Mouse (Mus musculus) cerebellum, postnatal 25 days (tissue): ENCODE results near the gene Poc1b.

ENCODE experiments used
- DNase-seq, 2 experiments: peaks; one replicate each; pipeline ENCODE4 v3.0.0; 2021; ENCODE audit warnings: mixed read lengths in 2 of 2

Poc1b gene

DNA sequence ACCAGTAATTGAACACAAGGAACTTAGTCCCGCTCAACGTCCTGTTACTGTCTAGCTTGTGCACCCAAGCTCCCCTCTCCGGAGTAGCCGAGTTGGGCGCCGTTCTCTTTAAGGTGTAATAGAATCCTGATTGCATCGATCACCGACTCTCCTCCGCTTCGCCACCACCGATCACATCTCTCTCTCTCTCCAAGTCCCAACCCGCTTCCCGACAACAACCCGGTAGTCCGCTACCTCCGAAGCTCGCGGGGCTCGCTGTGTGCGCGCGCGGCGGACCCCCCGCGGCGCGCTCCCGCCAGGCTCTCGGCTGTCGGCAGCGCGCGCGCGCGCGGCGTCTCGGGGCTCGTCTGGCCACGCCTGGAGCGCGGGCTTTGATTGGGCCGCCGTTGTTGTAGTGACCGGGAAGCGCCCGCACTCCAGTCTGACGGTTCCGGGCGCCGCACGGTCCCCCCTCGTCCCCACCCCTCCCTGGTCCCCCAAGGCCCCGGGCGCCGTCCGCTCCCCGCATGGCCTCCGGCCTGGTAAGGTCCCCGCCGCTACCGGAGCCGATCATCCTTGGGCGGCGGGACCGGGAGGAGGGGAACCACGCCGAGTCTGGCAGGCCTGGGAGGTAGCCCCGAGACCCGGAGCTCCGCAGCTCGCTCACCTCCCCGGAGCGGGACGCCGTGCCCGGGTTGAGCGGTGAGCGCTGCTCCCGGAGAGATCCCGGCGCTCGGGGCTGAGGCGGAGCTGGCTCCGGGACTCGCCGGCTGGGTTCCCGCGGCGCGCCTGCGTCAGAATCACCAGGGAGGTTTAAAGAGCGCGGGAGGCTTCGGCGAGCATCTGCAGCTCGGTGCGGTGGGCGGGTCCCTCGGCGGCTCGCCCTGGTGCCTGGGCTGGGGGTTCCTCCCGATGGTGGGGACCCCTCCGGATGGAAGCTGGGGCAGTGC, at the start of gene Poc1b:
Gene Poc1b (plus strand): TSS at position 334 of the 929 bp plus-strand sequence.
- peak; percentile 93 for DNase-seq

DNA sequence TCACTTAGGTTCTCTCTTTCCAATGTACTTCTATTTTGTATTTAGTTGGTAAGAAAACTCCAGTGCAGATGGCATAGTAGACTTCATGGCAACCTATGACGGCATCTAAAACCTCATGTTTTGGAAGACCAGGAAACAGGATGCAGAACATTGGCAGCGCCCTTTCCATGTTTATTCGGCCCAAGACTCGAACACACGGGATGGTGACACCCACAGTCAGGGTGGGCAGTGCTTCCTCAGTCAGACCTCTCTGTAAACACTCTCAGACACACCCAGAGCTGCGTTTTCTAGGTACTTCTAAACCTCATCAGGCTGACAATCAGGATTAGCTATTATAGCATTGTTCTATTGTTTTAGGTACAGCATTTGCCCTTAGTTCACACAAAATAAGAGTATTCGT, 46.2 kb upstream of the Poc1b start:
- DNase-seq, result no peak

DNA sequence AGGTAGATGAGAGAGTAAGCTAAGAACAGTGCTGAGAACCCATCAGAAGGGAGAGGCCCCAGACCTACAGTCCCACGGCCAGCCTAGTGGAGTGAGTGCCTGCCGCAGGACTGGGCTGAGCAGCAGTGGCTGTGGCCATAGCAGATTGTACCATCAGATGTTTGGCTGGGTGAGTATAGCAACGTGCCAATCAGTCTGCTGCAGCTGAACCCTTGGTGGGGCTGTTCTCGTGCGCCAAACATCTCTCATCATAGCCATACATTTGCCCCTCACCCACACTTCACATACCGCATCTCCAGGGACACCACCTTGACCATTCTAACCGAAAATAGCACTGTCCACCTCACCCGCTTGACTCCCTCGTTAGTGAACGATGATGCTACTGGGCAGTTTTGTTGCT, 45.4 kb upstream of the Poc1b start:
- DNase-seq, result peak; percentile 19 to 21

DNA sequence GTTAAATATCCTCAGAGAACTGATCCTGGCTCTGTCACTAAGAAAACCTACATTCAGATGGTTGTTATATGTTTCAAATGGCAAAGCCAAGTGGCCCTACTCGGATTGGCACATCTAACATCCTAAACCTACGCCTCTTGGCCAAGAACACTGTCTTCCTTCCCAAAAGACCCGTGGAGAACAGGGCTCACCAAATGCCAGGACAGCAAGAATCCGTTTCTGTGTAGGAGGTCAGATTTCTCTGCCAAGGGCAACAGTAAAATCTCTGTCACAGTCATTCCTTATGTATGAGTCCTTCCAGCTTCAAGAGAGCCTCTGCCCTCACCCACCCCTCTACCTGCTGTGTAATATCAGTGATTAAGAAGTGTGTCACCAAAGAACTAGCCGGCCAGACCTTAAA, 44.3 kb upstream of the Poc1b start:
- peak; percentile 41 to 44 for DNase-seq

DNA sequence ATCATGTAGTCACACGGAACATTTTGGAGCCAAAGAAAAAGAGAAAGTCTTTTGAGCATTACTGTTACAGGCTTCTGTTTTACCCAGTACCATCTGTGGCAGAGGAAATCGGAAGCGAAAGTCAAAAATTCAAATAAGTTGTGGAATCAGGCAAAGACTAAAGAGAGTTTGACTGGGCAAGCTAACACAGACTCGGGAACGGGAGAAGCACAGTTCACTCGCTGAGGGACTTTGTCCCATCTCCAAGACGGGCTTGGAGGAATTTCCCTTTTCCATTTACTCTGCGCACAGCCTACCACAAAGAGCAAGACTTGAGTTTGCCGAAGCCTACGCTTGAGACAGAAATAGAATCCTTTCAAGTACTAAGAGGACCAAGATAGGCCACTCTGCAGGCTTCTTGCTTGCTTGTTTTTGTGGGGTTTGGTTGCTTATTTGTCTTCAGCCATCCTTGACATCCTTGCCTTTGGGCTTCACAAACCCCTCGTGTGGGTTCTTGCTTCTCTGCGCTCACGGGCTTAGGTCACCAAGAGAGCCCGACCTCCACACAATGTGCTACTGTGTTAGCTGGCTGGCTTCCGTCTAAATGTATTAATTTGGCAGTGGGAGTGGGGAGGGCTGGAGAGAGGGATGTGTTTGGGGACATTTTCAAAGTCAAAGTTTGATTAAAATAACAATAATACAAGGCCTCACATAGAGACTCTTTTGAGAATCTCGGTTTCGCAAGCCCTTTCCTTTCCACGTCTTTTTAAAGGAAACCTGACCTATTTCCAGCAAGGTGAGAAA, 30.5 kb upstream of the Poc1b start:
- DNase-seq, result no peak

DNA sequence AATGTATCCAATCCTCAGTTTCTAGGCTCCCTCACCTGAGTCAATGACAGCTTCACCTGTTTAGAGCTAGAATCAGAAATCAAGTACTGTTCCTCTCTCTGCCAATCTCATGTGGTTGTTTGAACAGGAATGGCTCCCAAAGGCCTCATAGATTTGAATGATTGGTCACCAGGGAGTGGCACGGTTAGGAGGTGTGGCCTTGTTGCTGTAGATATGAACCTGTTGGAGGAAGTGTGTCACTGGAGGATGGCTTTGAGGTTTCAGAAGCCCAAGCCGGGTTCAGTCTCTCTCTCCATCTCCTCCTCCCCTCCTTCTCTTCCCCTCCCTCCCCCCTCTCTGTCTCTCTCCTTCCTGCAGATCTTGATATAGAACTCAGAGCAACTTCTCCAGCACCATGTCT, 28.2 kb upstream of the Poc1b start:
- no peak for DNase-seq

DNA sequence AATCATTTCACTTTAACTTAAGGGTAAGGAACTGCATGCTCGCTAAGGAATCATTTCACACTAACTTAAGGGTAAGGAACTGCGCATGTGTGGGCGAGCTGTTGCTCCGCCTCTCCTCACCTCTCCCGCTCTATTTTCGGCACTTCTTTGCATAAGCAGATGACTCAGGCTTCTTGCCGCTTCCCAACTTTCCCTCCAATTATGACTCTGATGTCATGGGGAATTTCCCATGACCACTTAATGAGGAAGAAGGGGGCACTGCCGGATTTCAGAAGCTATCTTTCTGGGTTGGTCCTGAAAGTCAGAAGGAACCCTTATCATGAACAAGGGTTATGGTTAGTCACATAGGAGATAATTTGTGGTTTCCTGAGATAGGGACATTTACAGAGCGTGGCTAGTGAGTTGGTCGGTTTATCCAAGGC, 25.3 kb upstream of the Poc1b start:
- no peak for DNase-seq

DNA sequence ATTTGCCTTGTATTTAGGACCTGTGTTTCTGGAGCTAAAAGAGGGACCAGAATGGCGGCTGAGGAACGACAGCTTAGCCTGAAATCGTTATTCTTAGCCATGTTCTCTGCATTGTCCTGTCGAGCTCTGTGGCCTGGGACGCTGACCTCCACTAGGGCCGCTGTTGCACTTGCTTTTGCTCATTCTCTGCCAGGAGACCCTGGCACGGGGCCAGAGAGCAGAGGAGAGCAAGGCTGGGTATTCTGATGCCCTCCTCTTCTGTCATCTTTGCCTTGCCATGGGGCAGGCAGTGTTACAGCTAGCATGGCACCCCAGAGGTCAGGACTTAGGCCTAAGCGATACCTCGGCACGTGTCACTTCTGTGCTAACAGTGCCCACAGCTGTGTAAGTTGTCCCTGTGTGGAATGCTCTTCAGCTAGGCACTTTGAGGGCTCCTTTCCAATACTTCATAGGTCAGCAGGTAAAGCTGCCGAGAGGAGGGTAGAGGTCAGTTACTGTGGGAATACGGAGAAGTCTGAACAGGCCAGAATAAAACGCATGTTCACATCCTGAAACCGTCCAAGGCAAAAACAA, 23.3 kb upstream of the Poc1b start:
- DNase-seq, result peak; percentile 42 to 70

DNA sequence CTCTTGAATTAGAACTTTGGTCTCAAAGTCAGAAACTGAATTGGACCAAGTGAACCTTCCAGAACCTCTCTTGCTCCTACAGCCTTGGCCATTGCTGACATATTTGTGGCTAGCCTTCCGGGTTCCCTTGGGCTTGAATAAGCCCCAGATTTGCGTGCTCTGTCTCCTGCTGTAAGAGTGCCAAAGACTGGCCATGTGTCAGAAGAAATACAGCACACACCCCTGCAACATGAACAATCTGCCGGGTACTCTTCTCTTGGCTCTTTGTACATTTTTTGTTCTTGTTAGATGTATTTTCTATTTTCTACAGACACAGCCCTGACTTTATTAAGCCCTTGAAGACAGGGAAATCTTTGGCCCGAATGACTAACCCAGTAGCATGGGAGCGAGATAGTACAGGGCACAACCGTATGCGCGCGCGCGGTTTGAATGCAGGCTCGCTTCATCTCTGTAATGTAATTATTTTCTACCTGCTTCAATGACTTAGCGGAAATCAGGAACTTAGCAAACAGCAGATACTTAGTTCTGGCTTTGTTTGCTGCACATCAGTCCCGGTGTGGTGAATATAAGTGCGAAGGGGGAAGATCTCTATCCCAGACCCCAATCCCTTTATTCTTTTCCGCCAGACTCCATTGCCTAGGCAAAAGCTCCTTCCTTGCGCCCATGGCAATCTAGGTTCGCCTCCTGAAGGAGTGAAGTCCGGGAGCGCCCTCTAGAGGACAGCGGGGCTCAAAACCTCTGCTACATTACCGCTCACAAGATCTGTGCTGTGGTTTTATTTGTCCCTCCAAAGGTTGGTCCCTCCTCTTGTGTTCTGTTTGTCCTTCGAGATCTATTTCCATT, 22.2 kb upstream of the Poc1b start:
- peak; percentile 91 to 96 for DNase-seq

DNA sequence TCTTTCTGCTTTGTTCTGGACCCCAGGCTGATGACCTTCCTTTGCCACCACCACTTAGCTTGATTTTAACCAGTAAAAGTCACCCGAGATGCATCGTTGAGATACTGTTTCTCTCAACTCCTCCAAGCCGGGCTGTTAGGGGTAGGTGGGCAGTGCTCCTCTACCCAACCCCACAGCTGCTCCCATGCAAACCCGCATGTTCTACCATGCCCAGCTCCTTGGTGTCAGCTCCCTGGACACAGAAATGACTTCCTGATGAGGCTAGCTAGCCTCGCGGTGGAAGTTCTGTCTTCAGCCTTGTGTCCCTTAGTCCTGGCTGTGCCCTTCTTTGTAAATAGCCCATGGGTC, 21.6 kb upstream of the Poc1b start:
- DNase-seq, result no peak

DNA sequence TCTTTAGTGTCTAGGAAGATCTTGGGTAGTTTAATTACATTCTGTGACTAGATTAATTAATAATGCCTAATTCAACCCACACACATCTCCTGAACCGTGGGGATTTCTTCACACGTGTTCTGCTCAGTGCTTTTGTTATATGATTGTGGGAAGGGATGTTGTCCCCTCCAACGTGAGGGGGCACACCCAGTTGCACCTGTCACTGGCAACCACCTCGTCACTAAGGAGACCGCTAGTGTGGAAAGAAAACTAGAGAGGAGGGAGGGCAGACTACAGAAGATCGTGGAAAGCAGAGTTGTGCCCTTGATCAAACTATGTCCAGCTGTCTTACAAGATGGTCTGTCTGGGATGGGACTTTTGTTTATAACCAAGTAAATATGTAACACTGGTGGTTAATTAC, 20.8 kb upstream of the Poc1b start:
- no peak for DNase-seq

DNA sequence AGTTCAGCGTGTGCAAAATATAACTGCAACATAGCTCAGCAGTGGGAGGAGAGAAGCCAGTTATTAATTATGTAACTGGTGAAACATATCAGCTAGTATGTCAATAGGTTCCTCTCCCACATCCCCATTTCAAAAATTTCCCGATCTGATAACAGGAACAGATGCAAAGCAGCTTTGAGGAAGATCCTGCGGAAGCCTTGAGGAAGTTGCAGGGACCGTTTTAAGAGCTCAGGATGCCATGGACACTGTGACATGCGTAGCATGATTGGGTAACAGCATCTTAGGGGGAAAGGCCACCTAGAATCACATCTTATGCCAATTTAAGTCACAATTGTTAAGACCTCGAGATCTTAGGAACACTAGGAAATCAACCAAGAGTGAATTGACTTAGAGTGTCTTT, 16.9 kb upstream of the Poc1b start:
- no peak for DNase-seq

DNA sequence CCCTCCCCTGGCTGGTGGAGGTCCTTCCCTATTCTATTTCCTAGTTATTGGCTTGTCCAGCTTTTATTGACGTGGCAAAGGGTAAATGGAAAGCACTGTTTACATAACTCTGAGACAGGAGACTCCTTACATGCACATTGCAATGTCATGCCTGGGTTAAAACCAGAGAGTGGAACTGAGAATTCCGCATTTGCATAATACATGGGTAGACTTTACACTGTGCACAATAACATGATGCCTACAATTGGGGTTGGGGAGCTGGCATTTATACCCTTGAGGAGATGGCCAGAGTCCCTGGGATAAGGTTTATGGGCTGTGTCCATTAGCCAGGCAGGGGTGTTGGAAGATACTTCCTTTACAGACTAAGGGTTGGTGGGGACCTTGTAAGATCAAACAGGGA, 13.5 kb upstream of the Poc1b start:
- DNase-seq, result no peak

DNA sequence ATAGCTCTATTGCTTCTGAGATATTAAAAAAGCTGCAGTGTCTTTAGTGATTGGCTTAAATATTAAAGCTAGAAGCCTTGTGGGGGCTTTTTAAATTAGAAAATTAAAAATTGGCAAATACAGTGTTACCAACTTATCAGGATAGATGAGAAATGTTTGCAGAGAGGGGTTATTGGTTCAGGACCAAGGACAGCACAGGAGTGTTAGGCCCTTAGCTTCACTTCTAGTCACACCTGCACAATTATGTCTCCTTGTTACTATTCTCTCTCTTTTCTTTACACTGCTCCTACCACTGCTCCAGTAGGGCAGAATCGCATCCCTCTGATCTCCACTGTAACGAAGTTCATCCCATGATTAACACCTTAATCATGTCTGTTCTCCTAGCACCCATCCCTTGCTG, 11.7 kb upstream of the Poc1b start:
- DNase-seq, result no peak

DNA sequence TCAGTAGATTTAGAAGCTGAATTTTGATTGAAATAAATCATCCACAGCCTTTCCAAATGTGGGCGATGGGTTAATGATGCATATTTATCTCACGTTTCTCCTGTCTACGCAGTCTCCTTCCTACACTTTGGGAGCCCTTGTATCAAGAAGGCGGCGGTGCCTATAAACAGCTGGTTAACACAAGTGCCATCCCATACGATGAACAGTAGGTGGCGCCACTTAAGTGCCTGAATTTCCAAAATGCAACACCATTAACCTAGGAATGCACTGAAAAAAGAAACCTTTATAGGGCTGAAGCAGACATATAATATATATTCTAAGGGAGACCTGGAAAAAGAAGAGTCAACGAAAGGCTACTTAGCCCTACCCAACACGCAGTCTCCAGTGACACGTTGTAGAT, 9.5 kb upstream of the Poc1b start:
- peak; percentile 38 to 50 for DNase-seq

DNA sequence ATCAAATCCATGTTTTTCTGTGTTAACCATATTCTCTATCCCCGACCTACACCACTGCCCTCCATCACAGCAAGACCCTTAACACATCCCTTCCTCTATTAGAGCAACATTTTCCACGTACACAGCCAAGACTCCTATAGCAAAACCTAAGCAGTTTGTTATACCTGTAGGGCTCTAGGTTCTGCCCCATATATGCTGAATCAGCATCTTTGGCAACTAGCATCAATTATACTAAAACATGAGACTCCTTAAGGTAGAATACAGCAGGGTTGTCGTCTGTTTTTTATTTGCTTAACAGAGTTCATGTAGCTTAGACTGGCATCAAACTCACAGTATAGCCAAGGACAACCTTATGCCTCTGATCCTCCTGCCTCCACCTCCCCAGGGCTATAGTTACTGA, 1.3 kb upstream of the Poc1b start:
- no peak for DNase-seq

DNA sequence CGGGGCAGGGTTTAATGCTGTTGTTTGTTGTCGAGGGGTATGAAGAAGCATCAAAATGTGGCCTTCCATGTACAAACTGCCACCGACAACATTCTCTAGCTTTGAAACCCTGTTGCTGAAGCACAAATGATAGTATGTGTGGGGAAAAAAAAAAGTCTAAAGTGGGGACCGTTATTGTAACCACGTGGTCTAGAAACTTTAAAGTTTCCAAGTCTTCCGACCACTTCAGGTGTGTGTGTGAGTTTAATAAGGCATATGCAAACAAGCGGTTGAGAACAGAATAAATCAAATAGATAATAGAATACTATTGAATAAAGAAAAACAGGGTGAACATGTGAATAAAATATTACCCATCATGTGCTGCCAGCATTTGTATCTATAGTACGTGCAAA, 529 bp upstream of the Poc1b start:
- no peak for DNase-seq

DNA sequence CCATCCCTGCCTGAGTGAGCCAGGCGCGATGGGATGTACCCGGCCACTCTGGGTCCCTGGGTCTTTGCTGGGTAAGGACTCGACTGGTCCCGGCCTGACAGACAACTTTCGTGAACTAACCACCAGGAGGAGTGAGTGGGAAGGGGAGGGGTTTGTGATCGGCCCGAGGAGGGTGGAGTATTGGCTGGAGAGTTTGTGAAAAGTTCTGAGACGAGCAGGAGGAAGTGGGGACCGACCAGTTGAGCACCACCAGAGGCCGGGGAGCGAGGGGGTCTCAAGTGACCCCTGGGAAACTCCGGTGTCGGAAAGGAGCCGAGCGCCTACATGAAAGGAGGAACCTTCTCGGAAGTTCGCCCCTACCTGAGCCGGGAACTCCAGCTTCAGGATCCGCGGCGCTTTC, 1.1 kb downstream of the Poc1b start, which contains the start of gene Galnt4:
Gene Galnt4 (plus strand): TSS at position 196 of the 400 bp plus-strand sequence.
- peak; percentile 58 to 69 for DNase-seq

DNA sequence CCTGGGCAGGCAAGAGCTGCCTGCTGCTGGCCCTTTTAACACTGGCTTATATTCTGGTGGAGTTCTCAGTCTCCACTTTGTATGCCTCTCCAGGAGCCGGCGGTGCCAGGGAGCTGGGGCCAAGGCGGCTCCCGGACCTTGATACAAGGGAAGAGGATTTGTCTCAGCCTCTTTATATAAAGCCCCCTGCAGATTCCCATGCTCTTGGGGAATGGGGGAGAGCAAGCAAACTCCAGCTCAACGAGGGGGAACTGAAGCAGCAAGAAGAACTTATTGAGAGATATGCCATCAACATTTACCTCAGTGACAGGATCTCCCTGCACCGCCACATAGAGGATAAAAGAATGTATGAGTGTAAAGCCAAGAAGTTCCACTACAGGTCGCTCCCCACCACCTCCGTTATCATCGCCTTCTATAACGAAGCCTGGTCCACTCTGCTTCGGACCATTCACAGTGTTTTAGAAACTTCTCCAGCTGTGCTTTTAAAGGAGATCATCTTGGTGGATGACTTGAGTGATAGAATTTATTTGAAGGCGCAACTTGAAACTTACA, 1.7 kb downstream of the Poc1b start:
- DNase-seq, result peak in 1 of 2 experiments; percentile 19

DNA sequence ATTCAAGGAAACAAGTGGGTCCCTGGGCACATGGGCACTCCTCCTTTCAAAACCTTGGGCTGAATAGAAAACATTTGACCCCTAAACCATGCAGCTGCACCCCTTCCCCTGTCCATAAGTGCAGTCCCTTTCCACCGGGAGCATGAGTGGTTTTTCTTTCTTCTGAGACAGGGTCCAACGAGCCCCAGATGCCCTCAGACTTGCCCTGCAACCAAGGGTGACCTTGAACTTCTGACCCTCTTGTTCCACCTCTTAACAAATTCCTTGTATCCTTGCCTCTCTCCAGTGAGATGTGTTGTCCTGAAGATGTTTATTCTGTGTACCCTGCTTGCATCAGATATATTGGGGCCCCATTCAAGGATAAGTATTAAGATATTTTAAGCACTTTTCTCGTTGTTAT, 6.7 kb downstream of the Poc1b start:
- DNase-seq, result no peak

DNA sequence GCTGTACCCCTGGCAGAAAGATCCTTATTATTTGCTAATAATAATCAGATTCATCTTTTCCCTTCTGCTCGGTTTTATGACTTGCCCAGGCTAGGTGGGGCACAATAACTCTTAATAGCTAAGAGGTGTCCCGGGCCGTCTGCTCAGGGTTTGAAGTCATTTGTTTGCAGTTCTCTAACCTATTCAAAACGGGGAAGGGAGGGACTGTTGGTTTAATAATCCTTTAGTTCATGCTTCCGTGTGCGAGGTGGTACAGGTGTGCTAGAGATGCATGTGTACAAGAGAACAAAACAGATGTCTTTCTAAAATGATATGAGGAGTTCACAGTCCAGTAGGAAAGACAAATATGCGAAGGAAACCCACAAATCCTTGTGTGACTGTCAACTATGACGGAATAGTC, 7.5 kb downstream of the Poc1b start:
- DNase-seq, result no peak

DNA sequence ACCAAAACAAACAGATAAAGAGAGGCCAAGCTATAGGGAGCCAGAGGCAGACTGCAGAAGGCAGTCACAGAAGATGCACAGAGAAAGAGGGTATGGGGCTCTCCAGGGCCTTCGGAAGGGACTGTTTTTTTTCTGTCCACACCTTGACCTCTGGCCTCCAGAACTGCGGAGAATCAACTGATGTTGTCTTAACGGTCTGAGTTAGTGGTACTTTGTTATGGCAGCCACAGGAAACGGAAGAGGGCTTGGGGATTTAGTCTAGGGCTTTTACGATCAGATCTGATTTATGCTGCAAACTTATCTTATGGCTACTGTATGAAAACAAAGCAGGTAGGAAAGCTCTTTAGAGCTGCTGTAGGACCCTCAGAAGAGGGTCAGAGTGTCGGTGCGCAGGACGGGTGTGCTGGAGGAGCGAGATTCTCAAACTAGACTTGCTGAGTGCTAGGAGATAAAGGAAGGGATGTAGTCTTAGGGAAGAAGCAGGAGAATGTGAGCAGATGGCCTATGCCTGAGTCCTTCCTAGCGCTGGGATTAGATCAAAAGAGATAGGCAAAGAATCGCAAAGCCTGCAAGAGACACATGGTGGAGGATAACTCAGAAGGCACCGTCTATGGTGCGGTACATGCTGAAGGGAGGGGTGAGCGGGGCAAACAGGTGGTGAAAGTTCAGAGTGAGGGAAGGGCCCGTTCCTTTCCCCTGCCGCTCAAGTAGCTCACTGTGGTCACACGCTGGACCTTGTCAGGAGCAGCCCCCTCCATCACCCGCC, 8.8 kb downstream of the Poc1b start:
- no peak for DNase-seq
